Mouse (Mus musculus) embryonic fibroblast, embryonic 13.5 days (primary cell): ENCODE measurements around the gene Ifrd1. TPM values are rescaled to one million over a fixed set of nuclear protein-coding genes. Genes with fewer than 3 reads are reported as not detected.

ENCODE experiments used
- H3K27ac ChIP-seq: 2 replicates; pipeline ENCODE4 v1.5.1; 2012; ENCODE audit warnings: low read length, control low read depth, inconsistent platforms; ENCODE audit not compliant: insufficient read depth
- H3K4me1 ChIP-seq: 2 replicates; pipeline ENCODE4 v1.6.1; 2011; ENCODE audit warnings: low read length; ENCODE audit not compliant: control insufficient read depth, insufficient read depth
- H3K4me3 ChIP-seq: 2 replicates; pipeline ENCODE4 v1.5.1; 2011; ENCODE audit warnings: mild to moderate bottlenecking, control low read depth, low read length; ENCODE audit not compliant: insufficient read depth
- CTCF ChIP-seq: IDR thresholded peaks from 2 replicates; pipeline ENCODE4 v1.5.1; 2011; ENCODE audit warnings: mild to moderate bottlenecking, control low read depth, low read length, moderate library complexity, borderline replicate concordance; ENCODE audit not compliant: insufficient read depth
- POLR2A ChIP-seq: IDR thresholded peaks from 2 replicates; pipeline ENCODE4 v1.6.1; 2011; ENCODE audit warnings: low read depth, mild to moderate bottlenecking, control low read depth, low read length, moderate library complexity
- polyA plus RNA-seq: library from polyadenylated mRNA; stranded (reverse); fragments of >200 nt; gene quantifications from 2 replicates; pipeline ENCODE4 v1.2.4, GENCODE M21; 2011; ENCODE audit warnings: low read depth; ENCODE audit not compliant: missing spikeins, insufficient read length

The Ifrd1 gene
- polyA plus RNA-seq, 1 experiment: 161 TPM

GRCm38 (mm10) chr12:40171637-40172036 lies 76.7 kb downstream of the Ifrd1 start:
- no peaks in the 10 kb centered on the region for H3K4me1 ChIP-seq
- no peak overlapping the region for H3K4me3 ChIP-seq
- TF ChIP-seq POLR2A (no peak), CTCF (no peak)
- no peak overlapping the region for H3K27ac ChIP-seq

- TF ChIP-seq POLR2A (no peak), CTCF (no peak)
- Histone ChIP-seq H3K27ac (no peak overlapping the region), H3K4me1 (no peaks in the 10 kb centered on the region), H3K4me3 (no peak overlapping the region)
Measured at GRCm38 (mm10) chr12:40169675-40170074, 78.6 kb downstream of the Ifrd1 start.

GRCm38 (mm10) chr12:40164621-40165020 lies 83.7 kb downstream of the Ifrd1 start:
- H3K27ac ChIP-seq: no peak overlapping the region
- H3K4me3 ChIP-seq: no peak overlapping the region
- TF ChIP-seq CTCF (no peak), POLR2A (no peak)
- no peaks in the 10 kb centered on the region for H3K4me1 ChIP-seq

- no peaks in the 10 kb centered on the region for H3K4me1 ChIP-seq
- TF ChIP-seq POLR2A (no peak), CTCF (no peak)
- H3K4me3 ChIP-seq: no peak overlapping the region
- no peak overlapping the region for H3K27ac ChIP-seq
Measured at GRCm38 (mm10) chr12:40160777-40161176, 87.5 kb downstream of the Ifrd1 start.

- no peaks in the 10 kb centered on the region for H3K4me1 ChIP-seq
- no peak overlapping the region for H3K4me3 ChIP-seq
- H3K27ac ChIP-seq: no peak overlapping the region
- TF ChIP-seq CTCF (no peak), POLR2A (no peak)
Measured at GRCm38 (mm10) chr12:40154188-40154587, 94.1 kb downstream of the Ifrd1 start.

GRCm38 (mm10) chr12:40152353-40153069 lies 95.8 kb downstream of the Ifrd1 start:
- Histone ChIP-seq H3K4me3 (no peak overlapping the region), H3K4me1 (no peaks in the 10 kb centered on the region), H3K27ac (no peak overlapping the region)
- no peak for TF ChIP-seq CTCF
- no peak for TF ChIP-seq POLR2A

Other genes with a start within 250 kb of the Ifrd1 start
- 10.8 and 15.9 TPM in 2 replicates for gene Arl4a, start 210.5 kb downstream of the Ifrd1 start, polyA plus RNA-seq
- gene Scin, start 114.3 kb downstream of the Ifrd1 start, polyA plus RNA-seq: 0.26 TPM in 1 of 2 replicates, not detected in the other
- gene Lsmem1, start 49.0 kb downstream of the Ifrd1 start, polyA plus RNA-seq: not detected in 2 replicates
- gene Zfp277, start 197.4 kb upstream of the Ifrd1 start, polyA plus RNA-seq: 15.4 and 22.6 TPM in 2 replicates
- gene Dock4, start 197.4 kb upstream of the Ifrd1 start, polyA plus RNA-seq: 12.0 and 12.7 TPM in 2 replicates